Mouse (Mus musculus): ENCODE measurements around the gene Prkce. TPM values are rescaled to one million over a fixed set of nuclear protein-coding genes. Genes with fewer than 3 reads are reported as not detected.

The Prkce gene
- 13.6 TPM for polyA plus RNA-seq (2015; fragmentation: Illumina TruSeq; extraction: RNeasy Lipid Tissue Mini Kit (QIAGEN cat#74804); ENCODE audit: insufficient read depth, low replicate concordance)

GRCm38 (mm10) chr17:86167320-86168230 is at the start of gene Prkce:
Gene Prkce (plus strand): TSS chr17:86167785.

DNA sequence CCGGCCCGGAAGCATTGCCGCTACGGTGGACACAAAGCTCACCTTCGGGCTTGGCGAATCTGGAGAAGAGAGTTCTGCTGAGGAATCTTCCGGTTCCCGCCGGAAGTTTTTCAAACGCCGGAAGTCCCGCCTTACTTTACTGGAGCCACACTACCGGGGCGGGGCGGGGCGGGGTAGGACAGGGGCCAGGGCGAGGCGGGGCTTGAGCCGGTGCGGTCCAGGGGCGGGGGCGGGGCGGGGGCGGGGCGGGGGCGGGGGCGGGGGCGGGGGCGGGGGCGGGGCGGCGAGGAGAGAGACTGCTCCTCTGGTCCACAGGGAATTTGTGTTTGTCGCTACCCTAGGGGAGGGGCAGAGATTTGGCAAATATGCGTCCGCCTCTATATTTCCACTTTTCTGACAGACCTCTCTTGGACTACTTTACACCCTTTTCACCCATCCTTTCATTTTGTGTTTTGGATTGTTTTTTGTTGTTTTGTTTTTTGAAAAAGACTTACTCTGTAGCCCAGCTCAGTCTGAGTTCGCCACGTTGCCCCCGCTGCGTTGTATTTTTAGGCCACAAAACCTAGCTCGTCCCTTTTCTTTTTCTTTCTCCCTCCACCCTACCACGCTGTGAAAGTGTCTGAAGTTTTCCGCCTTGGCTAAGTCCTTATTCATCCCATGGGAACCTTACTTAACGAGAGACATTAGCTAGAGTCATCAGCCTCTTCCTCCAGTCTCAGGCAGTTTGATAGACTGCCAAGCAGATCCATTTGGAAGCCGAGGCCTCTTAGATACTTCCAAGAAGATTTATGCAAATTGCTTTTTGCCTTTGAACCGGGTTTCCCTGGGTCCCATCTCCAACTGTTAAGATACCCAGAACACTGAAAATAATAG is 22.3 kb upstream of the Prkce start, which contains the start of gene Srbd1:
Gene Srbd1, minus strand, starts transcription at position 97 of the 873 bp plus-strand sequence.

GRCm38 (mm10) chr17:86505183-86505631 is 337.6 kb downstream of the Prkce start, which contains the start of gene Gm10309:
Gene Gm10309 (minus strand): TSS chr17:86505232.

Other genes starting within 250 kb of the Prkce start
- gene Srbd1, start 22.6 kb upstream of the Prkce start, polyA plus RNA-seq (2015; fragmentation: Illumina TruSeq; extraction: RNeasy Lipid Tissue Mini Kit (QIAGEN cat#74804); ENCODE audit: insufficient read depth, low replicate concordance): 19.2 TPM

All from spleen, adult 10 weeks (tissue).